Mouse (Mus musculus) liver, embryonic 13.5 days (tissue): ENCODE measurements around the gene Hoxc4. TPM values are rescaled to one million over a fixed set of nuclear protein-coding genes. Genes with fewer than 3 reads are reported as not detected.

Source experiments
- ATAC-seq: fragments of 200-750 bp; cut with Nextera tagmentation; 2 replicates; pipeline ENCODE4 v1.8.0; 2017; ENCODE audit warnings: low read depth, mild to moderate bottlenecking, moderate number of reproducible peaks, moderate library complexity
- DNase-seq: peaks from one replicate; pipeline ENCODE4 v3.0.0; 2022
- H3K27ac ChIP-seq: fragments of 300-500 bp; sonication (generic); 2 replicates; pipeline ENCODE4 v1.5.1; 2015; ENCODE audit warnings: moderate library complexity, mild to moderate bottlenecking, inconsistent platforms
- H3K27me3 ChIP-seq: fragments of 300-500 bp; sonication (generic); 2 replicates; pipeline ENCODE4 v1.6.1; 2015; ENCODE audit warnings: mild to moderate bottlenecking, inconsistent platforms
- H3K36me3 ChIP-seq: fragments of 300-500 bp; sonication (generic); 2 replicates; pipeline ENCODE4 v1.6.1; 2015; ENCODE audit warnings: mild to moderate bottlenecking, inconsistent platforms
- H3K4me1 ChIP-seq: fragments of 300-500 bp; sonication (generic); replicated peaks from 2 replicates; pipeline ENCODE4 v1.6.1; 2015; ENCODE audit warnings: inconsistent platforms
- H3K4me2 ChIP-seq: fragments of 300-500 bp; sonication (generic); 2 replicates; pipeline ENCODE4 v1.6.1; 2015; ENCODE audit warnings: inconsistent platforms, mild to moderate bottlenecking, moderate library complexity
- H3K4me3 ChIP-seq: fragments of 300-500 bp; sonication (generic); replicated peaks from 2 replicates; pipeline ENCODE4 v1.5.1; 2015; ENCODE audit warnings: mild to moderate bottlenecking, inconsistent platforms
- H3K9ac ChIP-seq: fragments of 300-500 bp; sonication (generic); 2 replicates; pipeline ENCODE4 v1.6.1; 2015; ENCODE audit warnings: mild to moderate bottlenecking, inconsistent platforms
- H3K9me3 ChIP-seq: fragments of 300-500 bp; sonication (generic); replicated peaks from 2 replicates; pipeline ENCODE4 v1.6.1; 2016; ENCODE audit warnings: inconsistent platforms
- WGBS: fragments of 180-500 bp; shearing (Covaris S2); methylation state at CpG from one replicate; pipeline ENCODE4 v1.1.7; 2015; ENCODE audit not compliant: insufficient replicate concordance; 5-methylcytosine and 5-hydroxymethylcytosine counted together
- polyA plus RNA-seq: library from polyadenylated mRNA; unstranded; fragments of >200 nt; fragmentation: Nextera tagmentation; extraction: Ambion mirVana; gene quantifications from 2 replicates; pipeline ENCODE4 v1.2.1, GENCODE M21; 2015

Gene Hoxc4
- polyA plus RNA-seq, 1 experiment from 2014 or later: 0.31 TPM

GRCm38 (mm10) chr15:102991782-102992181, 27.0 kb upstream of the Hoxc4 start:
- Histone ChIP-seq H3K9ac (no peak overlapping the region), H3K27ac (no peak overlapping the region), H3K4me2 (no peak overlapping the region), H3K4me3 (no peak overlapping the region), H3K4me1 (no peaks in the 10 kb centered on the region), H3K27me3 (peaks cover 98% of the 10 kb centered on the region), H3K36me3 (no peaks in the 10 kb centered on the region), H3K9me3 (no peaks in the 10 kb centered on the region)
- ATAC-seq: no peak
- no peak for DNase-seq
- 2% methylated on average over 7 of the region's 7 CpGs for WGBS

GRCm38 (mm10) chr15:102992206-102992605, 26.5 kb upstream of the Hoxc4 start:
- Histone ChIP-seq H3K4me1 (no peaks in the 10 kb centered on the region), H3K27me3 (peaks cover 98% of the 10 kb centered on the region), H3K9ac (no peak overlapping the region), H3K36me3 (no peaks in the 10 kb centered on the region), H3K27ac (no peak overlapping the region), H3K4me3 (no peak overlapping the region), H3K4me2 (no peak overlapping the region), H3K9me3 (no peaks in the 10 kb centered on the region)
- DNase-seq (no peak), ATAC-seq (no peak)
- WGBS: 2% methylated on average over 11 of the region's 11 CpGs

- H3K9ac ChIP-seq: no peak overlapping the region
- WGBS: 0% methylated on average over 3 of the region's 3 CpGs
- H3K36me3 ChIP-seq: no peaks in the 10 kb centered on the region
- no peak overlapping the region for H3K27ac ChIP-seq
- no peaks in the 10 kb centered on the region for H3K9me3 ChIP-seq
- H3K4me1 ChIP-seq: no peaks in the 10 kb centered on the region
- no peak overlapping the region for H3K4me3 ChIP-seq
- H3K27me3 ChIP-seq: peaks cover 98% of the 10 kb centered on the region
- no peak overlapping the region for H3K4me2 ChIP-seq
- no peak for DNase-seq
- ATAC-seq: no peak
Observed at GRCm38 (mm10) chr15:102992863-102993262, 25.9 kb upstream of the Hoxc4 start.

GRCm38 (mm10) chr15:102996548-102996947, 22.2 kb upstream of the Hoxc4 start:
- DNase-seq (no peak), ATAC-seq (no peak)
- Histone ChIP-seq H3K36me3 (no peaks in the 10 kb centered on the region), H3K4me3 (no peak overlapping the region), H3K27me3 (peaks cover 99% of the 10 kb centered on the region), H3K9ac (no peak overlapping the region), H3K4me2 (no peak overlapping the region), H3K27ac (no peak overlapping the region), H3K9me3 (no peaks in the 10 kb centered on the region), H3K4me1 (peaks cover 9% of the 10 kb centered on the region)
- WGBS: 4% methylated on average over 9 of the region's 9 CpGs

- no peak overlapping the region for H3K4me2 ChIP-seq
Observed at GRCm38 (mm10) chr15:102997431-102997830, 21.3 kb upstream of the Hoxc4 start.

GRCm38 (mm10) chr15:102997939-102998355, 20.8 kb upstream of the Hoxc4 start, which contains the start of gene Hoxc6:
TSS of gene Hoxc6 (plus strand) at chr15:102998257.
- 2% methylated on average over 19 of the region's 19 CpGs for WGBS
- H3K9ac ChIP-seq: no peak within 1 kb of the TSS
- H3K36me3 ChIP-seq: no peaks in the 10 kb centered on the region
- H3K4me2 ChIP-seq: peak within 1 kb of the TSS; percentile 63
- peaks cover 9% of the 10 kb centered on the region for H3K4me1 ChIP-seq
- no peak for ATAC-seq
- peaks cover 99% of the 10 kb centered on the region for H3K27me3 ChIP-seq
- peak within 1 kb of the TSS; percentile 46 for H3K4me3 ChIP-seq
- DNase-seq: no peak
- H3K27ac ChIP-seq: no peak within 1 kb of the TSS
- no peaks in the 10 kb centered on the region for H3K9me3 ChIP-seq

More at GRCm38 (mm10) chr15:102997431-102997830, 21.3 kb upstream of the Hoxc4 start:
- Histone ChIP-seq H3K9me3 (no peaks in the 10 kb centered on the region), H3K36me3 (no peaks in the 10 kb centered on the region), H3K9ac (no peak overlapping the region), H3K4me3 (no peak overlapping the region), H3K4me1 (peaks cover 9% of the 10 kb centered on the region), H3K27ac (no peak overlapping the region), H3K27me3 (peaks cover 99% of the 10 kb centered on the region)
- WGBS: 1% methylated on average over 3 of the region's 3 CpGs
- DNase-seq (no peak), ATAC-seq (no peak)

- ATAC-seq (no peak), DNase-seq (no peak)
- Histone ChIP-seq H3K9me3 (no peaks in the 10 kb centered on the region), H3K27ac (no peak overlapping the region), H3K4me3 (peak overlapping the region; percentile 46), H3K36me3 (no peaks in the 10 kb centered on the region), H3K4me1 (peaks cover 9% of the 10 kb centered on the region), H3K9ac (no peak overlapping the region), H3K4me2 (peak overlapping the region; percentile 63), H3K27me3 (peaks cover 100% of the 10 kb centered on the region)
- WGBS: 1% methylated on average over 19 of the region's 19 CpGs
Observed at GRCm38 (mm10) chr15:102998608-102999182, 20.0 kb upstream of the Hoxc4 start.

GRCm38 (mm10) chr15:102999183-102999831, 19.4 kb upstream of the Hoxc4 start:
- H3K4me3 ChIP-seq: peak overlapping the region; percentile 46
- H3K9ac ChIP-seq: no peak overlapping the region; the same call in 1 of the 2 replicates
- no peaks in the 10 kb centered on the region for H3K36me3 ChIP-seq
- DNase-seq (peak; percentile 9), ATAC-seq (peak; percentile 65)
- peaks cover 100% of the 10 kb centered on the region for H3K27me3 ChIP-seq
- H3K9me3 ChIP-seq: no peaks in the 10 kb centered on the region
- WGBS: 2% methylated on average over 33 of the region's 33 CpGs
- H3K4me2 ChIP-seq: peak overlapping the region; percentile 63
- peaks cover 9% of the 10 kb centered on the region for H3K4me1 ChIP-seq
- H3K27ac ChIP-seq: no peak overlapping the region

- DNase-seq: no peak
- no peaks in the 10 kb centered on the region for H3K36me3 ChIP-seq
- H3K4me3 ChIP-seq: no peak overlapping the region
- peaks cover 9% of the 10 kb centered on the region for H3K4me1 ChIP-seq
- peaks cover 100% of the 10 kb centered on the region for H3K27me3 ChIP-seq
- H3K9me3 ChIP-seq: no peaks in the 10 kb centered on the region
- H3K9ac ChIP-seq: no peak overlapping the region
- no peak overlapping the region for H3K27ac ChIP-seq
- H3K4me2 ChIP-seq: peak overlapping the region; percentile 63
- WGBS: 7% methylated on average over 11 of the region's 11 CpGs
- ATAC-seq: no peak
Observed at GRCm38 (mm10) chr15:102999955-103000354, 18.8 kb upstream of the Hoxc4 start.

- ATAC-seq (no peak), DNase-seq (no peak)
- Histone ChIP-seq H3K27ac (no peak overlapping the region), H3K4me2 (peak overlapping the region; percentile 17; the same call in 1 of the 2 replicates), H3K4me1 (peaks cover 9% of the 10 kb centered on the region), H3K9me3 (no peaks in the 10 kb centered on the region), H3K4me3 (0 out of 2 replicates have a peak overlapping the region, but pooled peaks have one; percentile 7), H3K9ac (no peak overlapping the region), H3K36me3 (no peaks in the 10 kb centered on the region), H3K27me3 (peaks cover 100% of the 10 kb centered on the region)
- WGBS: 5% methylated on average over 24 of the region's 24 CpGs
Observed at GRCm38 (mm10) chr15:103000501-103000901, 18.2 kb upstream of the Hoxc4 start.

- Histone ChIP-seq H3K4me1 (peaks cover 9% of the 10 kb centered on the region), H3K9ac (no peak overlapping the region), H3K27ac (no peak overlapping the region), H3K9me3 (no peaks in the 10 kb centered on the region), H3K4me2 (no peak overlapping the region), H3K4me3 (no peak overlapping the region), H3K36me3 (no peaks in the 10 kb centered on the region), H3K27me3 (peaks cover 100% of the 10 kb centered on the region)
- ATAC-seq: no peak
- DNase-seq: no peak
- WGBS: 40% methylated on average over 2 of the region's 2 CpGs
Observed at GRCm38 (mm10) chr15:103001370-103001769, 17.4 kb upstream of the Hoxc4 start.

- Histone ChIP-seq H3K9ac (no peak overlapping the region), H3K27me3 (peaks cover 100% of the 10 kb centered on the region), H3K4me1 (peaks cover 9% of the 10 kb centered on the region), H3K9me3 (no peaks in the 10 kb centered on the region), H3K4me3 (no peak overlapping the region), H3K4me2 (no peak overlapping the region), H3K27ac (no peak overlapping the region), H3K36me3 (no peaks in the 10 kb centered on the region)
- DNase-seq: no peak
- 24% methylated on average over 4 of the region's 4 CpGs for WGBS
- no peak for ATAC-seq
Observed at GRCm38 (mm10) chr15:103002156-103002555, 16.6 kb upstream of the Hoxc4 start.
